Mouse (Mus musculus): ENCODE measurements at regions not wholly inside any gene's neighbourhood (a gene's known extent, or its start where the extent isn't known, plus 50 kb on each side); places are given as distances from the start of the nearest gene placed in this dataset.

GRCm38 (mm10) chr19:36236576-36237345, 111.3 kb upstream of the Pcgf5 start:
- ATAC-seq (ENCODE audit: insufficient number of reproducible peaks, low FRiP score, low TSS enrichment, low read depth) = no peak
- H3K27me3 ChIP-seq = no peaks in the 10 kb centered on the region
- no peaks in the 10 kb centered on the region for H3K9me3 ChIP-seq

GRCm38 (mm10) chr19:36237751-36238150, 110.4 kb upstream of the Pcgf5 start:
- Histone ChIP-seq H3K9ac (no peak overlapping the region), H3K4me2 (no peak overlapping the region), H3K27ac (no peak overlapping the region), H3K36me3 (no peaks in the 10 kb centered on the region), H3K4me1 (no peaks in the 10 kb centered on the region), H3K4me3 (no peak overlapping the region), H3K9me3 (no peaks in the 10 kb centered on the region), H3K27me3 (no peaks in the 10 kb centered on the region)
- ATAC-seq (ENCODE audit: insufficient number of reproducible peaks, low FRiP score, low TSS enrichment, low read depth) = no peak
- WGBS = 57% methylated on average over 3 of the region's 3 CpGs

More at GRCm38 (mm10) chr19:36236576-36237345, 111.3 kb upstream of the Pcgf5 start:
- Histone ChIP-seq H3K9ac (no peak overlapping the region), H3K36me3 (no peaks in the 10 kb centered on the region), H3K4me2 (no peak overlapping the region), H3K4me1 (no peaks in the 10 kb centered on the region), H3K27ac (no peak overlapping the region), H3K4me3 (no peak overlapping the region)
- 43% methylated on average over 7 of the region's 7 CpGs for WGBS

GRCm38 (mm10) chr19:36238536-36238935, 109.6 kb upstream of the Pcgf5 start:
- H3K9ac ChIP-seq = no peak overlapping the region
- no peaks in the 10 kb centered on the region for H3K9me3 ChIP-seq
- no peaks in the 10 kb centered on the region for H3K27me3 ChIP-seq
- no peak overlapping the region for H3K27ac ChIP-seq
- H3K4me1 ChIP-seq = no peaks in the 10 kb centered on the region
- ATAC-seq (ENCODE audit: insufficient number of reproducible peaks, low FRiP score, low TSS enrichment, low read depth) = no peak
- no peak overlapping the region for H3K4me2 ChIP-seq
- H3K36me3 ChIP-seq = no peaks in the 10 kb centered on the region
- H3K4me3 ChIP-seq = no peak overlapping the region
- 73% methylated on average over 3 of the region's 3 CpGs for WGBS

GRCm38 (mm10) chr19:36242396-36242795, 105.7 kb upstream of the Pcgf5 start:
- no peaks in the 10 kb centered on the region for H3K9me3 ChIP-seq
- WGBS = 68% methylated on average over 3 of the region's 3 CpGs
- no peak overlapping the region for H3K9ac ChIP-seq
- ATAC-seq (ENCODE audit: insufficient number of reproducible peaks, low FRiP score, low TSS enrichment, low read depth) = no peak
- H3K4me2 ChIP-seq = no peak overlapping the region
- no peak overlapping the region for H3K27ac ChIP-seq
- H3K4me3 ChIP-seq = no peak overlapping the region
- no peaks in the 10 kb centered on the region for H3K4me1 ChIP-seq
- no peaks in the 10 kb centered on the region for H3K36me3 ChIP-seq
- H3K27me3 ChIP-seq = no peaks in the 10 kb centered on the region

GRCm38 (mm10) chr19:36242946-36243345, 105.2 kb upstream of the Pcgf5 start:
- no peak overlapping the region for H3K4me3 ChIP-seq
- H3K27me3 ChIP-seq = no peaks in the 10 kb centered on the region
- H3K9ac ChIP-seq = no peak overlapping the region
- H3K9me3 ChIP-seq = no peaks in the 10 kb centered on the region
- no peaks in the 10 kb centered on the region for H3K4me1 ChIP-seq
- no peak overlapping the region for H3K4me2 ChIP-seq
- H3K36me3 ChIP-seq = no peaks in the 10 kb centered on the region
- 65% methylated on average over 5 of the region's 5 CpGs for WGBS
- no peak for ATAC-seq (ENCODE audit: insufficient number of reproducible peaks, low FRiP score, low TSS enrichment, low read depth)
- no peak overlapping the region for H3K27ac ChIP-seq

GRCm38 (mm10) chr19:36252522-36252921, 95.6 kb upstream of the Pcgf5 start:
- Histone ChIP-seq H3K4me3 (no peak overlapping the region), H3K27me3 (no peaks in the 10 kb centered on the region), H3K27ac (no peak overlapping the region), H3K9ac (no peak overlapping the region), H3K4me2 (no peak overlapping the region), H3K9me3 (no peaks in the 10 kb centered on the region), H3K36me3 (no peaks in the 10 kb centered on the region), H3K4me1 (no peaks in the 10 kb centered on the region)
- 85% methylated on average over 3 of the region's 3 CpGs for WGBS
- no peak for ATAC-seq (ENCODE audit: insufficient number of reproducible peaks, low FRiP score, low TSS enrichment, low read depth)

- H3K4me3 ChIP-seq = no peak overlapping the region
- H3K9me3 ChIP-seq = no peaks in the 10 kb centered on the region
- no peak overlapping the region for H3K27ac ChIP-seq
- WGBS = 61% methylated on average over 10 of the region's 10 CpGs
- H3K27me3 ChIP-seq = no peaks in the 10 kb centered on the region
- H3K4me1 ChIP-seq = no peaks in the 10 kb centered on the region
- no peak overlapping the region for H3K9ac ChIP-seq
- no peak overlapping the region for H3K4me2 ChIP-seq
- ATAC-seq (ENCODE audit: insufficient number of reproducible peaks, low FRiP score, low TSS enrichment, low read depth) = no peak
- H3K36me3 ChIP-seq = no peaks in the 10 kb centered on the region
These were observed 90.2 kb upstream of the Pcgf5 start for GRCm38 (mm10) chr19:36257748-36258538.

GRCm38 (mm10) chr19:36261819-36262218, 86.3 kb upstream of the Pcgf5 start:
- H3K4me3 ChIP-seq = no peak overlapping the region

GRCm38 (mm10) chr19:36263923-36264322, 84.2 kb upstream of the Pcgf5 start:
- H3K4me1 ChIP-seq = no peaks in the 10 kb centered on the region
- no peaks in the 10 kb centered on the region for H3K36me3 ChIP-seq
- ATAC-seq (ENCODE audit: insufficient number of reproducible peaks, low FRiP score, low TSS enrichment, low read depth) = no peak
- no peak overlapping the region for H3K27ac ChIP-seq
- no peak overlapping the region for H3K4me3 ChIP-seq
- 66% methylated on average over 4 of the region's 4 CpGs for WGBS
- no peak overlapping the region for H3K9ac ChIP-seq
- H3K27me3 ChIP-seq = no peaks in the 10 kb centered on the region
- H3K4me2 ChIP-seq = no peak overlapping the region
- H3K9me3 ChIP-seq = no peaks in the 10 kb centered on the region

More at GRCm38 (mm10) chr19:36261819-36262218, 86.3 kb upstream of the Pcgf5 start:
- Histone ChIP-seq H3K27me3 (no peaks in the 10 kb centered on the region), H3K4me1 (no peaks in the 10 kb centered on the region), H3K36me3 (no peaks in the 10 kb centered on the region), H3K9ac (no peak overlapping the region), H3K9me3 (no peaks in the 10 kb centered on the region), H3K27ac (no peak overlapping the region), H3K4me2 (no peak overlapping the region)
- 85% methylated on average over 5 of the region's 5 CpGs for WGBS
- no peak for ATAC-seq (ENCODE audit: insufficient number of reproducible peaks, low FRiP score, low TSS enrichment, low read depth)

- 88% methylated on average over 2 of the region's 2 CpGs for WGBS
- no peak overlapping the region for H3K4me2 ChIP-seq
- H3K4me1 ChIP-seq = no peaks in the 10 kb centered on the region
- no peaks in the 10 kb centered on the region for H3K36me3 ChIP-seq
- no peak for ATAC-seq (ENCODE audit: insufficient number of reproducible peaks, low FRiP score, low TSS enrichment, low read depth)
- no peak overlapping the region for H3K4me3 ChIP-seq
- no peaks in the 10 kb centered on the region for H3K9me3 ChIP-seq
- no peak overlapping the region for H3K27ac ChIP-seq
- no peaks in the 10 kb centered on the region for H3K27me3 ChIP-seq
- no peak overlapping the region for H3K9ac ChIP-seq
These were observed 83.7 kb upstream of the Pcgf5 start for GRCm38 (mm10) chr19:36264397-36264796.

GRCm38 (mm10) chr19:36265276-36265675, 82.8 kb upstream of the Pcgf5 start:
- Histone ChIP-seq H3K4me2 (no peak overlapping the region), H3K27me3 (no peaks in the 10 kb centered on the region), H3K4me3 (no peak overlapping the region), H3K36me3 (no peaks in the 10 kb centered on the region), H3K4me1 (no peaks in the 10 kb centered on the region), H3K9me3 (no peaks in the 10 kb centered on the region), H3K27ac (no peak overlapping the region), H3K9ac (no peak overlapping the region)
- ATAC-seq (ENCODE audit: insufficient number of reproducible peaks, low FRiP score, low TSS enrichment, low read depth) = no peak
- 84% methylated on average over 1 of the region's 1 CpGs for WGBS

GRCm38 (mm10) chr19:36266346-36266745, 81.8 kb upstream of the Pcgf5 start:
- no peak overlapping the region for H3K9ac ChIP-seq
- H3K4me1 ChIP-seq = no peaks in the 10 kb centered on the region
- H3K27ac ChIP-seq = no peak overlapping the region
- no peaks in the 10 kb centered on the region for H3K9me3 ChIP-seq
- ATAC-seq (ENCODE audit: insufficient number of reproducible peaks, low FRiP score, low TSS enrichment, low read depth) = no peak
- WGBS = 39% methylated on average over 8 of the region's 8 CpGs
- no peak overlapping the region for H3K4me2 ChIP-seq
- no peaks in the 10 kb centered on the region for H3K27me3 ChIP-seq
- no peaks in the 10 kb centered on the region for H3K36me3 ChIP-seq
- no peak overlapping the region for H3K4me3 ChIP-seq
